In genomic region chr3:102995605-102996321, GRCm38 (mm10) we compare ENCODE assay signal across 8 mouse cellular contexts. TPM values are rescaled to one million over a fixed set of nuclear protein-coding genes. Genes with fewer than 3 reads are reported as not detected.
DNase-seq lines count a peak whose midpoint lies in the region; ATAC-seq lines count a peak whose summit lies in the region.

TSS of gene Sike1 (plus strand) at chr3:102995708.

- DNase-seq in MN1 (ENCODE audit: low spot score) = peak; percentile 92
- DNase-seq in cerebellum, adult 9-10 months = peak; percentile 92
- peak; percentile 89 to 96 for DNase-seq in frontal cortex, adult 2 months (ENCODE audit: extremely low spot score in 1 of 2, low spot score in 1 of 2)
- DNase-seq in hindbrain, embryonic 11.5 days (ENCODE audit: low spot score) = peak; percentile 95
- peak; percentile 91 to 93 for DNase-seq in layer of hippocampus, postnatal 10 days (ENCODE audit: low spot score in 2 of 2)
- DNase-seq in lung, postnatal 10 days = peak; percentile 97
- peak; percentile 93 for DNase-seq in ovary, postnatal 36 days (ENCODE audit: low spot score)
- peak; percentile 95 for DNase-seq in thymus, postnatal 25 days

- 2% methylated on average over 40 of the region's 60 CpGs for WGBS in hindbrain, embryonic 11.5 days

- H3K9ac ChIP-seq in hindbrain, embryonic 11.5 days (ENCODE audit: low read depth, low read length) = peak within 1 kb of the TSS; percentile 85

- ATAC-seq in hindbrain, embryonic 11.5 days (ENCODE audit: low FRiP score) = peak; percentile 98

- 0 out of 2 replicates have a peak, but pooled peaks cover 2% of the 10 kb centered on the region for H3K4me1 ChIP-seq in hindbrain, embryonic 11.5 days (replicated peaks; ENCODE audit: control insufficient read depth, insufficient read depth, low read length)

- H3K27ac ChIP-seq in hindbrain, embryonic 11.5 days (ENCODE audit: low read depth, low read length) = peak within 1 kb of the TSS; percentile 87

- H3K27me3 ChIP-seq in hindbrain, embryonic 11.5 days (ENCODE audit: control insufficient read depth, insufficient read depth, low read length) = no peaks in the 10 kb centered on the region

- peaks cover 16% of the 10 kb centered on the region for H3K36me3 ChIP-seq in hindbrain, embryonic 11.5 days (ENCODE audit: control insufficient read depth, insufficient read depth, low read length)

- peak within 1 kb of the TSS; percentile 72 for H3K4me2 ChIP-seq in hindbrain, embryonic 11.5 days (replicated peaks; ENCODE audit: low read depth, low read length)

- H3K4me3 ChIP-seq in hindbrain, embryonic 11.5 days (ENCODE audit: low read depth, low read length) = peak within 1 kb of the TSS; percentile 79

- H3K9me3 ChIP-seq in hindbrain, embryonic 11.5 days (ENCODE audit: control insufficient read depth, low read length) = no peaks in the 10 kb centered on the region; the same call in 1 of the 2 replicates

RNA-seq across cellular contexts. Expression of gene Sike1, which starts in this region (rescaled TPM):
- 34.4 and 36.9 TPM in 2 replicates for polyA plus RNA-seq in frontal cortex, adult 2 months (2012; rRNA removed)
- 103 and 104 TPM in 2 replicates for polyA plus RNA-seq in hindbrain, embryonic 11.5 days (2014; fragmentation: Nextera tagmentation; extraction: Ambion mirVana)
- total RNA-seq in layer of hippocampus, postnatal 10 days (2021) = 100 to 1,000 TPM in 1 of 2 experiments, 10 to 100 TPM in 1; 90.6 to 101 TPM

Comparison
In these comparisons a context has a peak if more than half of its experiments do, and no peak if none do; other contexts are left out.
1. Peak in every context shown above with its lines: DNase-seq, ATAC-seq, H3K4me3 ChIP-seq and H3K27ac ChIP-seq.